Mouse (Mus musculus) testis, adult 2 months (tissue): ENCODE data around the gene Prdm16.

Experiments
- CTCF ChIP-seq: fragments of 200-500 bp; IDR thresholded peaks from 2 replicates; pipeline ENCODE4 v1.5.1; 2012; ENCODE audit warnings: low read depth, mild to moderate bottlenecking, inconsistent platforms, low read length, moderate library complexity; ENCODE audit not compliant: control insufficient read depth, insufficient read depth, insufficient replicate concordance
- POLR2A ChIP-seq: fragments of 200-500 bp; IDR thresholded peaks from 2 replicates; pipeline ENCODE4 v1.6.1; 2012; ENCODE audit warnings: low read depth, mild to moderate bottlenecking, inconsistent platforms, low read length, moderate library complexity; ENCODE audit not compliant: control insufficient read depth

- TF ChIP-seq POLR2A (no peak), CTCF (no peak)
Observed at GRCm38 (mm10) chr4:154375939-154376625, 260.6 kb downstream of the Prdm16 start.
